Mouse (Mus musculus) forebrain, embryonic 10.5 days (tissue): Measurements from ENCODE around the gene Ldlrad3. TPM values are rescaled to one million over a fixed set of nuclear protein-coding genes. Genes with fewer than 3 reads are reported as not detected.

ENCODE experiments used
- DNase-seq: peaks from one replicate; pipeline ENCODE4 v3.0.0-alpha.2; 2017; ENCODE audit warnings: low spot score; ENCODE audit errors: extremely low spot score
- H3K27ac ChIP-seq: fragments of 300-500 bp; sonication (generic); 2 replicates; pipeline ENCODE4 v1.5.1; 2016; ENCODE audit warnings: mild to moderate bottlenecking
- H3K27me3 ChIP-seq: fragments of 300-500 bp; sonication (generic); 2 replicates; pipeline ENCODE4 v1.6.1; 2016; ENCODE audit warnings: mild to moderate bottlenecking; ENCODE audit not compliant: poor library complexity, severe bottlenecking
- H3K36me3 ChIP-seq: fragments of 300-500 bp; sonication (generic); replicated peaks from 2 replicates; pipeline ENCODE4 v1.6.1; 2016; ENCODE audit warnings: mild to moderate bottlenecking, moderate library complexity
- H3K4me1 ChIP-seq: fragments of 300-500 bp; sonication (generic); 2 replicates; pipeline ENCODE4 v1.6.1; 2016
- H3K4me3 ChIP-seq: fragments of 300-500 bp; sonication (generic); 2 replicates; pipeline ENCODE4 v1.5.1; 2016; ENCODE audit warnings: mild to moderate bottlenecking, moderate library complexity
- H3K9me3 ChIP-seq: fragments of 300-500 bp; sonication (generic); 2 replicates; pipeline ENCODE4 v1.6.1; 2016; ENCODE audit warnings: mild to moderate bottlenecking, moderate library complexity
- WGBS: fragments of 180-500 bp; shearing (Covaris S2); methylation state at CpG from one replicate; pipeline ENCODE4 v1.1.7; 2016; 5-methylcytosine and 5-hydroxymethylcytosine counted together
- polyA plus RNA-seq: library from polyadenylated mRNA; unstranded; fragments of >200 nt; fragmentation: Nextera tagmentation; extraction: Ambion mirVana; gene quantifications from 2 replicates; pipeline ENCODE4 v1.2.1, GENCODE M21; 2016

Ldlrad3 gene
- polyA plus RNA-seq, 1 experiment from 2014 or later, result 54.6 TPM

- no peak overlapping the region for H3K27ac ChIP-seq
- 98% methylated on average over 4 of the region's 4 CpGs for WGBS
- peaks cover 2% of the 10 kb centered on the region; the same call in 1 of the 2 replicates for H3K9me3 ChIP-seq
- no peak for DNase-seq
- no peak overlapping the region for H3K4me3 ChIP-seq
- no peaks in the 10 kb centered on the region for H3K27me3 ChIP-seq
- peaks cover 35% of the 10 kb centered on the region for H3K36me3 ChIP-seq
- H3K4me1 ChIP-seq, result peaks cover 30% of the 10 kb centered on the region
Observed at GRCm38 (mm10) chr2:102099261-102099660, 86.9 kb downstream of the Ldlrad3 start.

DNA sequence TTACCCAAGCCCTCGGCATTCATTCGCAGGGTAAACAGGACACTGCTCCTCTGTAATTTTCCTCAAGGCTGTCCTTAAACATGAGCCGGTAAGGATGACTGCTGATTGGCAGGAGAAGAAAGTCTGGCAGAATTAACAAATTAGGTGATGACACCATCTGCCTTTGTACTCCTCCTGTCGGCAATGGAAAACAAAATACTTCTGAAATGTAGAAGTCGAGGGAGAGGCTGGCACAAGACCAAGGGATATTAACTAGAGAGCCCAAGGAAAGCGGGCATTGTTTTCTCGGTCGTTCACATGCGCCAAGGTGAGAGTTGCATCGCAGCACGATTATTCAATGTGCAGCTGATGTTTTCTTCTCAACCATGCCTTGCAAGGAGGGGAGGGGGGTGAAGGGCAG lies 91.4 kb downstream of the Ldlrad3 start:
- DNase-seq, result no peak
- Histone ChIP-seq H3K27ac (0 out of 2 replicates have a peak overlapping the region, but pooled peaks have one; percentile 9), H3K9me3 (peaks cover 6% of the 10 kb centered on the region; the same call in 1 of the 2 replicates), H3K4me3 (no peak overlapping the region), H3K27me3 (no peaks in the 10 kb centered on the region), H3K4me1 (peaks cover 42% of the 10 kb centered on the region), H3K36me3 (peaks cover 34% of the 10 kb centered on the region)
- 80% methylated on average over 11 of the region's 11 CpGs for WGBS

- H3K4me1 ChIP-seq, result peaks cover 42% of the 10 kb centered on the region
- H3K9me3 ChIP-seq, result peaks cover 6% of the 10 kb centered on the region; the same call in 1 of the 2 replicates
- H3K27me3 ChIP-seq, result no peaks in the 10 kb centered on the region
- peaks cover 29% of the 10 kb centered on the region for H3K36me3 ChIP-seq
- 69% methylated on average over 3 of the region's 3 CpGs for WGBS
- DNase-seq, result no peak
- no peak overlapping the region for H3K4me3 ChIP-seq
- H3K27ac ChIP-seq, result 0 out of 2 replicates have a peak overlapping the region, but pooled peaks have one; percentile 9
Observed at GRCm38 (mm10) chr2:102094281-102094680, 91.9 kb downstream of the Ldlrad3 start.

DNA sequence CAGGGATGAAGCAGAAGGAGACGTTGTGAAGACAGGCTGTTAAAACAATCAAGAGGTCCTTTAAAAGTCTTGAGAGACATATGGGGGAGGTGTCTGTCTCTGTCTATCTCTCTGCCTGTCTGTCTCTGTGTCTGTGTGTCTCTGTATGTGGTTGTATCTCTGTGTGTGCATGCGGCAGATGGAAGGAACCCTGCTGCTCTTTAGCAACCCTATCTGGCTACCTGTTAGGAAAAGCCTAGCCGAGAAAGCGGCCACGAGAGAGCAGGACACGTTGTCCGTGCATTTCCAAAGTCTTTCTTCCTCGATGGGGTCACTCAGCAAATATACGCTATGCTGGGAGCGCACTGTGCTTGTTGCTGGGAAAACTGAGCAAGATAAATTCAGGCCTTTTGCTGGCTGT lies 93.6 kb downstream of the Ldlrad3 start:
- 80% methylated on average over 10 of the region's 10 CpGs for WGBS
- H3K27ac ChIP-seq, result 0 out of 2 replicates have a peak overlapping the region, but pooled peaks have one; percentile 45
- DNase-seq, result no peak

GRCm38 (mm10) chr2:102091516-102092350 lies 94.5 kb downstream of the Ldlrad3 start:
- H3K4me1 ChIP-seq, result peaks cover 26% of the 10 kb centered on the region
- no peaks in the 10 kb centered on the region for H3K27me3 ChIP-seq
- peak; percentile 51 for DNase-seq
- WGBS, result 70% methylated on average over 8 of the region's 8 CpGs
- H3K9me3 ChIP-seq, result peaks cover 6% of the 10 kb centered on the region; the same call in 1 of the 2 replicates
- H3K4me3 ChIP-seq, result no peak overlapping the region
- peaks cover 41% of the 10 kb centered on the region for H3K36me3 ChIP-seq
- peak overlapping the region; percentile 45; the same call in 1 of the 2 replicates for H3K27ac ChIP-seq

More for the DNA sequence above, 93.6 kb downstream of the Ldlrad3 start:
- peaks cover 33% of the 10 kb centered on the region for H3K4me1 ChIP-seq
- no peak overlapping the region for H3K4me3 ChIP-seq
- peaks cover 6% of the 10 kb centered on the region; the same call in 1 of the 2 replicates for H3K9me3 ChIP-seq
- H3K27me3 ChIP-seq, result no peaks in the 10 kb centered on the region
- H3K36me3 ChIP-seq, result peaks cover 34% of the 10 kb centered on the region

GRCm38 (mm10) chr2:102087787-102088186 lies 98.4 kb downstream of the Ldlrad3 start:
- WGBS, result 98% methylated on average over 5 of the region's 5 CpGs
- no peaks in the 10 kb centered on the region for H3K27me3 ChIP-seq

DNA sequence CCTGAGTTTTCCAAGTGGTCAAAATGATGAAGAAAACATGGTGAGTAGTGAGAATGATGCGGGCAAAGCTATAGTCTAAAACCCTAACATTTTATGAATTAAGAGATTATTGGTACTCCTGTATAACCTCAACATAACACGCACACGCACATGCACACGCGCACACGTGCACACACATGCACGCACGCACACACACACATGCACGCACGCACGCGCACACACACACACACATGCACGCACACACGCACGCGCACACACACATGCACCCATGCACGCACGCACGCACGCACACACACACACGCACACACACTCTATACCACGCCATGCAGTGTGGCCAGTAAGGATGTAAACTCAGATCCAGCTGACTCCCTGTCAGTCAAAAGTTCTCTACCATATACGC lies 99.6 kb downstream of the Ldlrad3 start:
- Histone ChIP-seq H3K9me3 (peaks cover 11% of the 10 kb centered on the region; the same call in 1 of the 2 replicates), H3K4me1 (peaks cover 2% of the 10 kb centered on the region), H3K4me3 (no peak overlapping the region), H3K27me3 (no peaks in the 10 kb centered on the region), H3K36me3 (peaks cover 30% of the 10 kb centered on the region), H3K27ac (no peak overlapping the region)
- no peak for DNase-seq
- WGBS, result 98% methylated on average over 23 of the region's 23 CpGs

More at GRCm38 (mm10) chr2:102087787-102088186, 98.4 kb downstream of the Ldlrad3 start:
- DNase-seq, result no peak
- H3K4me1 ChIP-seq, result peaks cover 13% of the 10 kb centered on the region
- H3K36me3 ChIP-seq, result peaks cover 25% of the 10 kb centered on the region
- H3K4me3 ChIP-seq, result no peak overlapping the region
- no peak overlapping the region for H3K27ac ChIP-seq
- peaks cover 7% of the 10 kb centered on the region; the same call in 1 of the 2 replicates for H3K9me3 ChIP-seq

DNA sequence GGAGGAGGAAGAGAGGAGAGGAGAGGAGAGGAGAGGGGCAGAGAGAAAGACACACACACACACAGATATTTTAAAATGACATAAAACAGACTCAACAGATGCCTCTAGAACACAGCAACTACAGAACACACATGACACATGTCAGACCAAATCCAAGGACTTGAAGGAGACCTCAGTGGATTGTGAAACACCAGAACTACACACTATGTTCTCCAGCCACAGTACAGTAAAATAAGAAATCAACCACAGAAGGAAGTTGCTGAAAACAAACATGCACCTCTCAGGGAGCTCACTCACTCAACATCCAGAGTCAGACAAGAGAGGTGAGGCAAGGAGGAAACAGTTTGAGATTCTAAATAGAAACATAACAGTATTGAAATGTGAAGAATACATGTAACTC lies 103.4 kb downstream of the Ldlrad3 start:
- Histone ChIP-seq H3K9me3 (peaks cover 16% of the 10 kb centered on the region; the same call in 1 of the 2 replicates), H3K27ac (no peak overlapping the region), H3K27me3 (no peaks in the 10 kb centered on the region), H3K4me1 (no peaks in the 10 kb centered on the region), H3K4me3 (no peak overlapping the region), H3K36me3 (peaks cover 36% of the 10 kb centered on the region)
- DNase-seq, result no peak

DNA sequence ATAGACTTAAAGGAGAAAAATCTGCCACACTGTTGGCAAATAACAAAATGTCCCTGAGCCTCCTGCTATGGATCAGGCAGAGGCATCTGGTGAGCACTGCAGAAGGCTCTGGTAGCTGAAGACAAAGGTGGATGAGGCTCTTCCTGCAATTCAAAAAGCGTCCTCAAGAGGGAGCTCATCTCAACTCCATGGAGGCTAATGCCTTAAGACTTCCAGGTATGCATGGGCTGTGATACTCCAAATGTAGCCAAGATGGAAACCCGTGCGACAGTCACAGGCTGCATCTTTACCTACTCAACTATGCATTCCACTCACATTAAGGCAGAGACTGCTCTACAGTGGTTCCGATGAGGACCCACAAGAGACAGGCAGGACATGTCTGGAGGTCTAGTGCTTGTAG lies 108.6 kb downstream of the Ldlrad3 start:
- Histone ChIP-seq H3K27me3 (no peaks in the 10 kb centered on the region), H3K27ac (no peak overlapping the region), H3K4me3 (no peak overlapping the region), H3K36me3 (peaks cover 54% of the 10 kb centered on the region), H3K4me1 (no peaks in the 10 kb centered on the region), H3K9me3 (peaks cover 9% of the 10 kb centered on the region; the same call in 1 of the 2 replicates)
- 49% methylated on average over 4 of the region's 4 CpGs for WGBS
- DNase-seq, result peak; percentile 55

GRCm38 (mm10) chr2:102076237-102076636 lies 109.9 kb downstream of the Ldlrad3 start:
- Histone ChIP-seq H3K36me3 (peaks cover 52% of the 10 kb centered on the region), H3K27ac (0 out of 2 replicates have a peak overlapping the region, but pooled peaks have one; percentile 12), H3K4me1 (no peaks in the 10 kb centered on the region), H3K27me3 (no peaks in the 10 kb centered on the region), H3K9me3 (0 out of 2 replicates have a peak, but pooled peaks cover 1% of the 10 kb centered on the region), H3K4me3 (no peak overlapping the region)
- no peak for DNase-seq
- 96% methylated on average over 6 of the region's 6 CpGs for WGBS

DNA sequence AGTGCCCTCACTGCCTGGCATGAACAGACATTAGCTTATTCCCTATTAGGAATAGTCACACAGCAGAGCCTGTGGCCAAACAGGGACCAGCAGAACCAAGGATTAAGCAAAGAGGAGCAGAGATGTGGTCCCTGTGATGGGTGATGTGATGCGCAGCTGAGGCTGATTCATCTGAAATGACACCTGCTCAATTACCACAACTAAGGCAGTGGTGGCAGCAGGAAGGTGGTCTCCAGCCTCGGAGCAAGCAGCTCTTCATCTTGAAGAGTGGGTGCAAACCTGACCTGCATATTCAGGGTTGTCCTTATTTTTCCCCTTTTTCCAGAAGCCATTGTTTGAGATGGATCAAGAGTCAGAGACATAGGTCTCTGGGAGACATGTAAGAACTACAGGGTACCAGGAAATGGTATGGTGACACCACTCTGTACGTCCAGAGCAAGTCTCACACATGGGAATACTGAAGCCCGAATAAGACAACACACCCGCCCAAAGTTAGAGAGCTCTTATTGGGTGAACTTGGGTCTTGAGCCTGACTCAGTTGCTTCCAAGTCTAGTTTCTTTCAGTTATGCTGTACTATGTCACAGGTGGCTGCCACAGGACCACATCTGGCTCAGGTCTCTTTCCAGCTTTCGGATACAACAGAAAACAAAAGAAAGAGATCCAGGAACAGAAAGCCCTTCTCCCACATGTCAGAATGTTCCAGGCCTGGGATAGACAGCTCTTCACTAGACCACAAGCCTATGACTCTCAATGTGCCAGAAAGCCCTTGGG lies 112.7 kb downstream of the Ldlrad3 start:
- Histone ChIP-seq H3K27me3 (no peaks in the 10 kb centered on the region), H3K4me1 (0 out of 2 replicates have a peak, but pooled peaks cover 2% of the 10 kb centered on the region), H3K27ac (no peak overlapping the region), H3K36me3 (peaks cover 52% of the 10 kb centered on the region), H3K4me3 (no peak overlapping the region), H3K9me3 (no peaks in the 10 kb centered on the region)
- no peak for DNase-seq
- WGBS, result 94% methylated on average over 6 of the region's 6 CpGs

GRCm38 (mm10) chr2:102072859-102073258 lies 113.3 kb downstream of the Ldlrad3 start:
- 87% methylated on average over 4 of the region's 4 CpGs for WGBS
- H3K27ac ChIP-seq, result no peak overlapping the region
- DNase-seq, result no peak

More at GRCm38 (mm10) chr2:102072859-102073258, 113.3 kb downstream of the Ldlrad3 start:
- Histone ChIP-seq H3K9me3 (no peaks in the 10 kb centered on the region), H3K36me3 (peaks cover 52% of the 10 kb centered on the region), H3K4me3 (no peak overlapping the region), H3K27me3 (no peaks in the 10 kb centered on the region), H3K4me1 (0 out of 2 replicates have a peak, but pooled peaks cover 5% of the 10 kb centered on the region)
